Mouse (Mus musculus) embryo, embryonic 11 days (tissue): ENCODE measurements around the gene Zfhx3.
A peak's percentile ranks its signal among the peaks of the same experiment; 100 is the strongest.

Source experiments
- DNase-seq: peaks from one replicate; pipeline ENCODE4 v3.0.0-alpha.2; 2015

Gene Zfhx3

DNA sequence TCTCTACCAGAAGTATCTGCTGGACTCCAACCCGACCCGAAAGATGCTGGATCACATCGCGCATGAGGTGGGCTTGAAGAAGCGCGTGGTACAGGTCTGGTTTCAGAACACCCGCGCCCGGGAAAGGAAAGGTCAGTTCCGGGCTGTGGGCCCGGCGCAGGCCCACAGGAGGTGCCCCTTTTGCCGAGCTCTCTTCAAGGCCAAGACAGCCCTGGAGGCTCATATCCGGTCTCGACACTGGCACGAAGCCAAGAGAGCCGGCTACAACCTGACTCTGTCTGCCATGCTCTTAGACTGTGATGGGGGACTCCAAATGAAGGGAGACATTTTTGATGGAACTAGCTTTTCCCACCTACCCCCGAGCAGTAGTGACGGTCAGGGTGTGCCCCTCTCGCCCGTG is 1007.9 kb downstream of the Zfhx3 start:
- no peak for DNase-seq

DNA sequence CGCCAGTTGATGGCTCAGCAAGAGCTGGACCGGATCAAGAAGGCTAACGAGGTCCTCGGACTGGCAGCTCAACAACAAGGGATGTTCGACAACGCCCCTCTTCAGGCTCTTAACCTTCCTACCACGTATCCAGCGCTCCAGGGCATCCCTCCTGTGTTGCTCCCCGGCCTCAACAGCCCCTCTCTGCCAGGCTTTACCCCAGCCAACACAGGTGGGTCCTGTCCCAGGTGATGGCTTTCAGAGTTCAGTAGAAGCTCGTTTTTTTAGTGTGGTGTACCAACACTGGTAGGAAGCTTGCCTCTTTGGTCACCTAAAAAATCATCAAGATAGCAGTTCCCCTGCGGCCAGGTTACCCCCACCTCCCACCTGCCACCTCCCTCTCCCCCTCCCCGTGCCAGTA is 1009.1 kb downstream of the Zfhx3 start:
- no peak for DNase-seq

DNA sequence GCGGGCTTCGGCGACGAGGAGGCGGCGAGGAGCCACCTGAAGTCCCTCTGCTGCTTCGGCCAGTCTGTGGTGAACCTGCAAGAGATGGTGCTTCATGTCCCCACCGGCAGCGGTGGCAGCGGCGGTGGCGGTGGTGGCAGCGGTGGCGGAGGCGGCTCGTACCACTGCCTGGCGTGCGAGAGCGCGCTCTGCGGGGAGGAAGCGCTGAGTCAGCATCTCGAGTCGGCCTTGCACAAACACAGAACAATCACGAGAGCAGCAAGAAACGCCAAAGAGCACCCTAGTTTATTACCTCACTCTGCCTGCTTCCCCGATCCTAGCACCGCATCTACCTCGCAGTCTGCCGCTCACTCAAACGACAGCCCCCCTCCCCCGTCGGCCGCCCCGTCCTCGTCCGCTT is 1014.0 kb downstream of the Zfhx3 start:
- DNase-seq = no peak

DNA sequence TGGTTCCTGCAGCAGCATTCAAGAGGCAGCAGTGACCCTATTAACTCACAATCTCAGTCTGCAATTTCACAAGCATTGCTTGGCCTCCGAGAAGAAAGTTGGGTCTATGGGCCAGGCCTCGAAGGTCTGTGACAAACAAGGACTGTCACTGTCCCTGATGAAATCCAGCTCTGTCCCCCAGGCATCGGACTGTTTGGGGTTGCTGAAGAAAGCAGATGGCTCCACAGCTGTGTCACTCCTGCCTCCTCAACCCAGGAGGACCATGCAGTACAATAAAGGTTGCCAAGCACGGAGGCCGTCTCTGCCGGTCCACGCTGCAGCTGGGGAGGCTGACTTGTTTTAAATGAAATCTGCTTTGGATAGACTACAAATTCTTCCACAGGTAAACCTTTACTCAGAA is 1020.1 kb downstream of the Zfhx3 start:
- no peak for DNase-seq

DNA sequence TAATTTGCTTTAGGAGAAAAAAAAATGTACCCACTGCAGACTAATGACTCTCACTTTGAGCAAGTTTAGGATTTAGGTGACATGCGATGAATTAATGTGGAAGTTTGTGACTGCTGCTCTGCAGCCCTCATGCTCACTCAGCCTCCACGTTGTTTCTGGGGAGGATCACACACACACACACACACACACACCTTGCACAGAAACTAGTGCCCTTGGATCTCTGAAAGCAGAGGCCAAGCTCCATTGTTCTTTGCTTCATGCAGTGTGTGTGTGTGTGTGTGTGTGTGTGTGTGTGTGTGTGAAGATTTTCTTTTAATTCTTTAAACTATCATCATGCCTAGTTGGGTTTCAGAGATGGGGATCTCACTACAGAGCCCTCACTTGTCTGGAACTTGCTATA is 1020.7 kb downstream of the Zfhx3 start:
- no peak for DNase-seq

DNA sequence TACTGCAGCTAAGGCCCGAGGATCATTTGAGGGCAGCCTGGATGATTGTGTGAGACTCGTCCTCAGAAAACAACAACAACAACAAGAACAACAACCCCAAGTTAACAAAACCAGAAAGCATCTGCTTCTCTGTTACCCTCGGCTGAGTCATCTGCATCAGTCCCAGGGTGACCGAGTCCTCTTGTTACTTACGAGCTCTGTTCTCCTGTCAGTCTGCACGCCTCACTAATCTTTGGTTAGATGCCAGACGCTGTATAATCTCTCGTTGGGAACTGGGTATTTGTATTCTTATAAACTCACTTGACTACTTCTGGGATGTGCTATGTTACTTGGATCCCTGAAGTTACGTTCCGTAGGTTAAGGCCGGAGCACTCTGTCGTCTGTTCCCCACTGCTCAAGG is 1023.6 kb downstream of the Zfhx3 start:
- no peak for DNase-seq

DNA sequence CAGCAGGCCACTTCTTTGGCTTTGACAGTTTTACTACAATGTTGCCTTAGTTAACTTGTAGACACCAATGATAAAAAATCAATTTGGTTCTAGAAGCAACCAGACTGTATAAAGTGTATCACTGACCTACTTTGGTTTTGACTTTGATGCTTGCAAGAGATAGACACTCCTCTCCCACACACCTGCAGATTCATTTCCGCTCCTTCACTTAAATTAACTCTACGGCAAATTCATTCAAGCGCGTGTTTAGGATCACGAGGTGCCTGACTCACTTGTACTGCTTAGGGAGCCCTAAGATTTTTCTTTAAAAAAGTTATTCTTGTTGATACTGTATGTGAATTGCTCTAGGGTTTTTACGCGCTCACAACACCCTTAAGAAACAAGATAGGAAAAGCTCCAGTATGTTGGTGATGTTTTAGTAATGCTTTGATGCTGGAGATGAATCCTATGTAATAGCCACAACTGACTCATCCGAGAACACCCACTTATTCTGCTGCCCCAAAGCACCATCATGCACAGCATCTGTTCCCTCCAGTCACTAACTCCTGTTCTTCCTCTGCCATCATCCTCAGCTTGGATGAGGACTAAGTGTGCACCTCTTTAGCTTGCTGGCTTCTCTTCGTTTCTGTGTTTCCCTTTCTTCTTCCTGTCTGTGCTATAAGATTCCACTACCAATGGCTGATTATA is 1031.3 kb downstream of the Zfhx3 start:
- DNase-seq = no peak

DNA sequence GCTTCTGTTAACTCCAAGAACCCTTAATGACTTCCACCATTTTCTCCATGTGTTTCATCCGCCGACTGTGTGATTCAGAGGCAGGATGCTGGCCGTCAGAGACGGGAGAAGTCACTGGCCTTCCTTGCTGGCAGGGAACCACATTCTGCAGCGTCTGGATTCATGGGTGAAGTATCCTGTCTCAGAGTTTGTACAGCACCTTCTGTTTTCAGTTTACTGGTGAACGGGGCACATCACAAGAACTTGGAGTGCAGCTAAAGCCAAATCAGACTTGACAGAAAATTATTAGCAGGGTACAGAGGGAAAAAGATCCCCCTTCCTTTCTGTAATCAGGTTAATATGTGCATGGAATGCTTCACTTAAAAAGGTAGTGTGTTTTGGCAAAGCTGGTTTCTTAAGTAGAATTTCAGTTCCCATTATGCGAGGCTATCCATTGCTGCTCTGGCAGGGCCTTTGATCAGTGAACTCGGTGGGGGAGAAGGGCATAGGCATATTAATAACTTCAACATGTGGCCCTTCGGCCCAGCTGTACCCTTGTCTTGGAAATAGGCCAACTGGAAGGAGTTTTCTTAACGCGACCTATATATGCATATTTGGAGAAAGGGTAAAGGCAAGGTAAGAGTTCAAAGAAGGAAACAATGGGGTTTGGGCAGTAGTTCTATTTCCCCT is 1035.4 kb downstream of the Zfhx3 start:
- DNase-seq = peak; percentile 76

DNA sequence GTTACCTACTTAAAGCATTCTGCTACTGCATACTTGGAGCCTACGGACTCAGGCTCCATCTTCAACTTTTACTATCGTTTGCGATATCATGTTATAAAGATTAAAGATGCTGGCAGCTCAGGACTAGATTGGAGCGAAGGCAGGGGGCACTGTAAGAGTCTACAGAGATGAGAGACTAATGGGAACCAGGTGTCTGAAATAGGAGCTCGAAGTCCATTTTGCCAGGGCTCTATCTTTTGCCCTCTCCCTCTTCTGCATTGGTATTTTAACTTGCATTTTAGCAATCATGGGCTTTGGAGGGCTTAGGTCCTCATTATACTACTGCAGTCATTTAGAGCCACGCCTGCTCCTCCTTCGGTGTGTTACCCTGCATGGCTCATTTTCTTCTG is 1035.9 kb downstream of the Zfhx3 start:
- peak; percentile 75 for DNase-seq

DNA sequence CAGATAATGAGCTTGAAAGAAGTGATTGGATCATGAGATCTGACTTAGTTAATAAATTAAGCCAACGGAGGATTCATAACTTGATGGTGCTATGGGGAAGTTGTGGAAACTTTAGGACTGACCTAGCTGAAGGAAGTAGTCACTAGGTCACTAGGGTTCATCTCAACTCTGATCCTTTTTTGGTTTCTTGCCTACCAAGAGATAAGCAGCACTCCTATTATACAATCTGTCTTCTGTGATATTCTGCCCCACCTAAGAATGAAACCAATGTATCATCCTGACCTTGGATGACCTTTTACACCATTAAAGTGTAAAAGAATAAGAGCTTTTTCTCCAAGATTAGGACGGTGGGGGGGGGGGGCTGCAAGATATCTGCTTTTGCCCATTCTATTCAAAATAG is 1042.5 kb downstream of the Zfhx3 start:
- DNase-seq = no peak

DNA sequence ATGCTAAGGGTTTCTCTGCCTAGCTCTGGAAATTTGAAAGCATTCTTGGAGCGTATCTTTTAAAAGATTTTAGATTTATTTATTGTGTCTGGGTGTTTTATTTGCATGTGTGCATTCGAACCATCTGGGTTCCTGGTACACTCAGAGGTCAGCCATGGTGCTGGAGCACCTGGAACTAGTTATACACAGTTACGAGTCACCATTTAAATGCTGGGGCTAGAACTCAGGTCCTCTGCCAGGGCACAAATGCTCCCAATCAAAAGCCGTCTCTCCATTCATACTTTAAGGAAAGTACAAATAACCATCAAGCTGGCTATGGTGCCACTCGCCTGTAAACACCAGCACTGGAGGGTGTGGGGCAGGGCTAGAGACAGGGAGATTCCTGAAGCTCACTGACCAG is 1047.4 kb downstream of the Zfhx3 start:
- no peak for DNase-seq

DNA sequence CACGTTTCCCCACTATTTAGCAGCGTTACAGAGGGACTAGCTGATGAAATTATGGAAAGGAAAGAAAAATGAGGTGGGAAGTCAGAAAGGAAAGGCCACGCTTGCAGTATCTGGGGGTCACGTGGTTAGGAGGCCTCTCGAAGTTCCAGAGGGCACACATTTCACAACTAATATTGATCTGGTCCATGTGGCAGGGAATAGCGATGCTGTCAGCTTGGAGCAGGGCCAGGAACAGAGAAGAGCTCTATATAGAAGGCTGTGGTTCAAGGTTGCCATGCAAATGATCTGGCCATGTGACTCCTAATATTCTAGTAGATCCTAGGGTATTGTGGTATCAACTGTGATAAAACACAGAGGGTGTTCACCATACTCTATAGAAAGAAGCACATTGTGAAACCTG is 1048.1 kb downstream of the Zfhx3 start:
- no peak for DNase-seq

DNA sequence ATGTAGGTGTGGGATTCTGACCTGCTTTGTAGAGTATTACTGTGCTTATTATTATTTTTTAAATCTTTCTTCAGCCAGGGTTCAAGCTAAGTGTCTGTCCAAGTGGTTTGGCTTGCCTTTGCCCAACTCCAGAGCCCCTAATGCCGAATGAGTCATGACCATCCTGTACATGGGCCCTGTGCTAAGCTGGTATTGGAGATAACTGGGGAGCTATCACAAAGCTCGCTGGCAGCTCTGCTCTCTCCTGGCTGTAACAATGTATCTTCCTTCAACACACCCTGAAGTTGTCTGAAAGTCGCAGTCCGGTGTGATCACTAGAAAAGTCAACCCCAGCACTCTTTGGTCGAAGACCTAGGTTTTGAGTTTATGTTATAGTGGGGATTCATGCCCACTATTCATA is 1049.0 kb downstream of the Zfhx3 start:
- DNase-seq = no peak

DNA sequence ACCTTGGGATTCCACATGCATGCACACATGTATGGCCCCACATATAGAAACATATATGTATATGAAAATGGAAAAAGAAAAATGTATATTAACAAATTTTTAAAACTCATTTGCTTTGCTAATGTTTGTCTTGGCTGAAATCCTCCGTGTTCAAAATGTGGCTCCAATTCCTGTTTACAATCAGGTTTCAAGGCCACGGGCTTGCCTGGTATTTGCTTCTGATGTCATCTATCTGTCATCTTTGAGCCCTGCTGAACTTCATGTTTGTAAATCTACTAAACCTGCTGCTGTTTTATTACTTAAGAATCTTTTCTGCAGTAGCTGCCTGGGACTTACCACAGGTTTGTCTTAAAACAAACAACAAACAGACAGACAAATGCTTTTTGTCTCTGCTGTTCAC is 1051.3 kb downstream of the Zfhx3 start:
- no peak for DNase-seq

DNA sequence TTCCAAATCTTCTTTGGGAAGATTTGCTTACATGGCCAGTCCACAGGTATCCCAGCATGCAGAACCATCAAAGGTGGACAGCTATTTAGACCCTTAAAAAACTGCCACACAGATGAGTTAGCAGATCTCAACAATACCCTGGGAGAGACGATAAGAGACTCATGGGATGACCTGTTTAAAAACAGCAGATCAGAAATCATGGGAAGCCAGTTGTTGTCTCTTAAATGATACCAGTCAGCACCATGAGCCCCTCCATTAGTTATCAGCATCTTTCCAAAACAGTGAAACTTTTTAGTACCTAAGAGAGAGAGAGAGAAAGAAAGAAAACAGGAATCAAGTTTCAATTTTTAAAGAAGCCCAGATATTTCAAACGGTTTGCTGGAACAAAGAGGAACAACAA is 1051.7 kb downstream of the Zfhx3 start:
- DNase-seq = no peak

DNA sequence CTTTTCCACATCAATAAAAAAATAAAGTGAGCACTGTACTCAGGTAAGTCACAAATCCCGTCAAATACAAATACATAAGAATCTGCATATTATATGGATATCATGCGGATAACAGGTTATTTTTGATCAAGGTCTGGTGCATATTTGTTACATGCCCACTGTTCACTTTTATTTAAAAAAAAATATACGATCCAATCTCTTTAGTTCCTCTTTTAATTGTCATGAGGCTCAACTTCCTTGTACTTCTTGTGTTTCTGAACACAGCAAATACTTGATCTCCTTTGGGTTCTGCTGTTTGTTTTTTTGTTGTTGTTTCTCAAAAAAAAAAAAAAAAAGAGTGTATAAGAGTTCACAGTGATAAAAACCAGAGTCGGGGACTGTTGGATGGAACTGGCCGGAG is 1052.4 kb downstream of the Zfhx3 start:
- DNase-seq = no peak

DNA sequence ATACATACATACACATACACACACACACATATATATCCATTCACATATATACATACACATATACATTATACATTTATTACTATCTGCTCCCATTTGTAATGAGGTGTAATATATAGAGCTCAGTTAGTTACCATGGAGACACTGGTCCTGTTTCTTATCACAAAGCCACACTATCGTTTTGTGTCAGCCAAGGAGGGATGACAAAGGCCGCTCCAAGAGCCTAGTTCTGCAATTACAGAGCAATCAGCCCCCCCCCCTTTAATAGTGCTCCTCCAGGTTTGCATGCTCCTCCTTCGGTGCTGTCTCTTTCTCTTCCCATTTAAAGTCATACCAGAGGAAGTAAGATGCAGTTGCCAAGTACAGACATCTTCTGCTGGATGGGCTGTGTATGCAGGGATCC is 1054.9 kb downstream of the Zfhx3 start:
- DNase-seq = no peak

DNA sequence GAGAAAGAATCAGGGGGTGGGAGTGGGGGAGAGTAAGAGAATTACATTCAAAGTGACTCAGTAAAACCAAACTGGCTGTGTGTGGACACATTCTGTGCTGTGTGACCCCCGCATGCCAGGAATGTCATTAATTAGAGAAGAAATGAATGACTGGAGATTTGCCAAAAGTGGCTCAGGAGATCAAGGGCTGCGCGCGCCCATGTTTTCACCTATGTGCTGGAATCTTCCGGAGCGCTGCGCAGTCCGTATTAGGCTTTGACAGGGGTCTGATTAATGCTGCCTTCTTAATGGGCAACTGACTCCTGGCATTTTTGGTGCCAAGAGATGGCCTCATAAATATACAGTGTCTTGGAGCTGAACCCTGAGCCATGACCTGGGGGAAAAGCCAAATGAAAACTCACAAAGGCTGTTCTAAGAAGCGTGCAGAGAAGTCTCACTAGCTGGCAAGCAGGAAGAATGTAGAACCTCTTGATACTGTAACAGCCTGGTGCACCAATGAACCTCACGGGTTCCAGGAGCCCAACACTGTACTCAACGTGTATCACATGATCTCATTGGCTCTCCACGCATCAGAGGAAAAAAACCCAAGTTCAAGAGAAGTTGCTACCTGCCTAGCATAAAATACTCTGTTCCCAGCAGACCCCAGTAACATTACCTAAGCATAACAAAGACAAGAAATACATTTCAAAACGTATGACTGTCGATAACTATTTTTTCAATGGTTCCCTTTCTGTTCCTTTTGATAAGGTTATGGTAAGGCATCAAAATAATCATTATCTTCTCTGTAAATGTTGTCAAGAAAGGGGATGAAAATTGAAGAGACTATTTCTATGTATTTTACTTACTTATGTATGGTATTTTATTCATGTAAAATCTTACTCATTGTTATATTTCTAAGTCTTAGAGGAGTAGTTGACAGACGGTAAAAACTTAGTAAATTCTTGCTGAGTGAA is 1057.1 kb downstream of the Zfhx3 start:
- no peak for DNase-seq

DNA sequence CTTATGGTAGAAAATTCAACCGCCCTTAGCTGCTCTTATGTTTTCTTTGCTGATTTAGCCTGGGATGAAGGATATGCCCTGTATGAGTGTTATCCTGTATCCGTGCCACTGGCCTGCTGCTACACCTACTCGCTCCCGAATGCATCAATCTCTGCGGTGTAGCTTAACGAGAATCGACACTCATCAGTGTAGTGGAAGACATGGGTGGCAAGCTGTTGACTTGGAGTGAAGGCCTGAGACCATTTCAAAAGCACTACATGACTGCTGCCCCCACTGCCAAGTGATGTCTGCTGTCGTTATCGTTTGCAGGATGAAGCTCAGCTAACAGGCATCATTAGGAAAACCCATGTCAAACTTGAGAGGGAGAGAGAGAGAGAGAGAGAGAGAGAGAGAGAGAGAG is 1058.6 kb downstream of the Zfhx3 start:
- DNase-seq = no peak

DNA sequence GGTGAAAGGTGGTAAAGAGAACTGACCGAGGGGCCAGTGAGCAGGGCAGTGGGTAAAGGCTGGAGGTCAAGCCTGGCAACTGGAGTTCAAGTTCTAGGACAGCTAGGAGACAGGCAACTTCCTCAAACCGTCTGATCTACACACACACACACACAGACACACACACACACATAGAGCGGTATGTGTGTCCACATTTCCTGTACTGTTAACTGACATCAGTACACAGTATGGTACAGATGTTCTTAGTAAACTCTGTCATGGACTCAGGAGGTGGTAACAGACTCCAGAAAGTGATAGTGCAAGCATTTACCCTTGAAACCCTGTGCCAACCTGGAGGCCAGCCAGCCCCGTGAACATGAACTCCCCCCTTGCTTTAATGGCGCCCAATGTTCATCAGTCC is 1059.5 kb downstream of the Zfhx3 start:
- no peak for DNase-seq

DNA sequence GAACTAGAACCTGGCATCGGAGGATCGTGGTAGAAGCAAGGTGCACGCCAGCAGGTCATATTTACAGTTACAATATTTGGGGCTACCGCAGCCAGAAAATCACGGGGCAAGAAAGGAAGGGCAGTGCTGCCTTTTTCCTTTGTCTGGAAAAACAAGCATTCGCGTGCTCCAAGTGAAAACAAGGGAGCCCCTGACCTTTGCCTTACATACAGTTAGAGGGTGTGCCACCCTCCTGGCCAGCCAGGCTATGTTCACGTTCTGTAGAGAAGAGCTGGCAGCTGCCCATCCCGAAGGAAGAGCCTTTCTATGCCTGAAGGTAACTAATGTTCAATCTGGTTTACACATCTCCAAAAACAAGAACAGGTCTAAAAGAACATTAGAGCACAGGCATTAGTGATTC is 1064.5 kb downstream of the Zfhx3 start:
- DNase-seq = no peak
